Mouse (Mus musculus): ENCODE measurements around the gene Trappc1.

DNA sequence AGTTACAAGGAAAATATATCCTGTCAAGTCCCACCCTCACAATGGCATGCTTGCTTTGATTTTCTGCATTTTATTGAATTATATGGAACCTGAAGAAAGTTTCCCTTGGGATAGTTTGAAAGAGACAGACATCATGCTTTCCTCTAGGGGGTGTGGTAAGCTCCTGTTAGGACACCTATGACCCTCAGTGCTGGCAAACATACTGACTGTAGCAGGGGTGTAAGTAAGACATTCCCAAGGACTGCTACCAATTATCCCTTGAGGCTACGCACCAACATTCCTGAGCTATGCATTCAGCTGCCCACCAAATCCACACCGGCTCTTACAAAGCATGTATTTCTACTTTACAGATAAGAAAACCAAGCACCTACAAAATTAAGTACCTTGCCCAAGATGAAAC is 38.7 kb downstream of the Trappc1 start:
- no peak for TF ChIP-seq CTCF (conservative IDR thresholded peaks at IDR 0.05; ENCODE audit: low read length)
- TF ChIP-seq POU5F1 (IDR thresholded peaks at IDR 0.05; ENCODE audit: borderline replicate concordance, low read length): no peak
- TF ChIP-seq NANOG (IDR thresholded peaks at IDR 0.05; ENCODE audit: borderline replicate concordance, low read length): no peak
